Mouse (Mus musculus) megakaryocyte, embryonic 14.5 days (primary cell): Measurements from ENCODE around the gene Gm20388.

ENCODE experiments used
- FLI1 ChIP-seq: IDR thresholded peaks from 2 replicates; pipeline ENCODE4 v1.6.1; 2012; ENCODE audit warnings: low read length, inconsistent platforms, mixed read lengths
- GATA1 ChIP-seq: IDR thresholded peaks from 3 replicates; pipeline ENCODE4 v1.6.1; 2012; ENCODE audit warnings: mixed read lengths, low read length, inconsistent platforms, borderline replicate concordance

- TF ChIP-seq GATA1 (no peak), FLI1 (no peak)
These were observed 1911.1 kb downstream of the Gm20388 start for GRCm38 (mm10) chr8:121821770-121822169.
